Mouse (Mus musculus) induced T-regulatory cell, adult 2 months (primary cell): ENCODE measurements at regions not wholly inside any gene's neighbourhood (a gene's known extent, or its start where the extent isn't known, plus 50 kb on each side); places are given as distances from the start of the nearest gene placed in this dataset.
"Not testable (repeated sequence)": the region's sequence is repeated elsewhere in the genome, so short reads cannot be mapped to it uniquely, and the experiment has no call there.

ENCODE experiments used
- DNase-seq: peaks from one replicate; pipeline ENCODE4 v3.0.0-alpha.2; 2012; ENCODE audit warnings: low read depth

- DNase-seq = no peak
These were observed 206.9 kb upstream of the Pfkp start for GRCm38 (mm10) chr13:6855199-6856148.

GRCm38 (mm10) chr13:6837446-6837845, 188.9 kb upstream of the Pfkp start:
- no peak for DNase-seq

- DNase-seq = no peak
These were observed 188.5 kb upstream of the Pfkp start for GRCm38 (mm10) chr13:6837075-6837422.

GRCm38 (mm10) chr13:6836351-6837074, 187.9 kb upstream of the Pfkp start:
- DNase-seq = peak; percentile 30

- DNase-seq = no peak
These were observed 181.3 kb upstream of the Pfkp start for GRCm38 (mm10) chr13:6829882-6830281.

- DNase-seq = no peak
These were observed 180.8 kb upstream of the Pfkp start for GRCm38 (mm10) chr13:6829346-6829745.

- not testable (repeated sequence) for DNase-seq
These were observed 180.2 kb upstream of the Pfkp start for GRCm38 (mm10) chr13:6828601-6829330.

- DNase-seq = no peak
These were observed 153.9 kb upstream of the Pfkp start for GRCm38 (mm10) chr13:6802243-6803157.

GRCm38 (mm10) chr13:6767936-6768588, 119.5 kb upstream of the Pfkp start:
- DNase-seq = no peak

GRCm38 (mm10) chr13:6757151-6757550, 108.6 kb upstream of the Pfkp start:
- peak; percentile 35 for DNase-seq

- no peak for DNase-seq
These were observed 103.0 kb upstream of the Pfkp start for GRCm38 (mm10) chr13:6751599-6751998.

GRCm38 (mm10) chr13:6751149-6751548, 102.6 kb upstream of the Pfkp start:
- no peak for DNase-seq

GRCm38 (mm10) chr13:6741916-6742315, 93.3 kb upstream of the Pfkp start:
- DNase-seq = no peak

- DNase-seq = no peak
These were observed 88.5 kb upstream of the Pfkp start for GRCm38 (mm10) chr13:6736984-6737566.
